Comparison of ENCODE assay signal across 19 mouse cellular contexts in genomic region chr15:80131421-80131820, GRCm38 (mm10). TPM values are rescaled to one million over a fixed set of nuclear protein-coding genes. Genes with fewer than 3 reads are reported as not detected.
DNase-seq lines count a peak whose midpoint lies in the region; ATAC-seq and TF ChIP-seq lines count a peak whose summit lies in the region.
"Had no signal": no experiment of that assay in that cellular context is flagged by ENCODE, and none has a peak within 500 bp of the region (broad histone marks: within the 10 kb centered on the region; RNA-seq: fewer than 3 reads in every experiment).

No protein-coding gene starts in this region.

- H3K9me3 ChIP-seq in liver, embryonic 13.5 days (replicated peaks), result no peaks in the 10 kb centered on the region
- H3K9me3 ChIP-seq: intestine, embryonic 15.5 days; limb, embryonic 15.5 days; megakaryocyte, embryonic 14.5 days had no signal

- H3K4me1 ChIP-seq in bone marrow, adult 2 months (ENCODE audit: control insufficient read depth, insufficient read depth, low read length), result peaks cover 4% of the 10 kb centered on the region
- peaks cover 83% of the 10 kb centered on the region for H3K4me1 ChIP-seq in liver, embryonic 13.5 days (replicated peaks)

- peak overlapping the region; percentile 68 for H3K4me2 ChIP-seq in liver, embryonic 13.5 days
- H3K4me2 ChIP-seq: hindbrain, embryonic 14.5 days; intestine, embryonic 15.5 days; limb, embryonic 15.5 days had no signal

- DNase-seq in 416B (ENCODE audit: low read depth), result peak; percentile 24
- DNase-seq in cerebellum, adult 9-11 months, result peak; percentile 85
- DNase-seq in liver, embryonic 13.5 days, result no peak
- DNase-seq in kidney, adult 9 months, result no peak
- no peak for DNase-seq in layer of hippocampus, postnatal 10 days (ENCODE audit: low spot score in 2 of 2)
- DNase-seq: adrenal gland, adult 2 months; gastrocnemius, postnatal 10 days; heart, postnatal 10 days; layer of hippocampus, adult 9-11 months; lung, postnatal 10 days; right cerebral cortex, adult 18-20 months; thymus, adult 18-20 months had no signal

- no peaks in the 10 kb centered on the region for H3K27me3 ChIP-seq in liver, embryonic 13.5 days
- H3K27me3 ChIP-seq: intestine, embryonic 15.5 days; limb, embryonic 15.5 days; megakaryocyte, embryonic 14.5 days had no signal

- peaks cover 5% of the 10 kb centered on the region; the same call in 1 of the 2 replicates for H3K36me3 ChIP-seq in liver, embryonic 13.5 days
- H3K36me3 ChIP-seq: intestine, embryonic 15.5 days; limb, embryonic 15.5 days had no signal

- H3K27ac ChIP-seq in bone marrow, adult 2 months (ENCODE audit: control insufficient read depth, insufficient read depth, low read depth, low read length, poor library complexity), result peak overlapping the region; percentile 42
- H3K27ac ChIP-seq in liver, embryonic 13.5 days, result peak overlapping the region; percentile 97
- H3K27ac ChIP-seq: hindbrain, embryonic 14.5 days; intestine, embryonic 15.5 days; kidney, postnatal 0 days; limb, embryonic 15.5 days had no signal

- no peak for ATAC-seq in liver, embryonic 13.5 days (ENCODE audit: low read depth)
- no peak for ATAC-seq in CD4-positive, CD25-positive, alpha-beta regulatory T cell, adult 4 months
- ATAC-seq: intestine, embryonic 15.5 days had no signal

- TF ChIP-seq POLR2A in bone marrow, adult 2 months (IDR thresholded peaks at IDR 0.05; ENCODE audit: borderline replicate concordance, control insufficient read depth, low read depth, low read length), result no peak

- no peak overlapping the region for H3K4me3 ChIP-seq in bone marrow, adult 2 months (replicated peaks; ENCODE audit: control insufficient read depth, low read depth, low read length)
- H3K4me3 ChIP-seq in liver, embryonic 13.5 days (replicated peaks), result no peak overlapping the region
- H3K4me3 ChIP-seq: intestine, embryonic 15.5 days; limb, embryonic 15.5 days; megakaryocyte, embryonic 14.5 days had no signal

- peak overlapping the region; percentile 65 for H3K9ac ChIP-seq in liver, embryonic 13.5 days
- H3K9ac ChIP-seq: hindbrain, embryonic 14.5 days; intestine, embryonic 15.5 days; limb, embryonic 15.5 days had no signal

- WGBS in bone marrow, adult 2 months, result 70% methylated on average over 6 of the region's 6 CpGs
- 48% methylated on average over 6 of the region's 6 CpGs for WGBS in liver, embryonic 13.5 days (ENCODE audit: insufficient replicate concordance)

- no peak for TF ChIP-seq CTCF in bone marrow, adult 2 months (IDR thresholded peaks at IDR 0.05; ENCODE audit: control insufficient read depth, insufficient read depth, low read length)

RNA-seq across cellular contexts. Expression of gene Tab1, which starts 1.5 kb away (rescaled TPM):
- polyA plus RNA-seq in bone marrow, adult 2 months (2011; ENCODE audit: insufficient read depth, insufficient read length, low replicate concordance, missing spikeins), result 17.0 and 26.6 TPM in 2 replicates
- 12.5 and 12.9 TPM in 2 replicates for polyA plus RNA-seq in liver, embryonic 13.5 days (2015; fragmentation: Nextera tagmentation; extraction: Ambion mirVana)
- 10 to 100 TPM; 12.0 to 39.6 TPM for polyA plus RNA-seq in CD4-positive, CD25-positive, alpha-beta regulatory T cell, adult 4 months (2017; shearing (Covaris generic))
- 10 to 100 TPM; 28.2 to 35.0 TPM for total RNA-seq in layer of hippocampus, postnatal 10 days (2021)

RNA-seq across cellular contexts. Expression of gene Rpl3, which starts 39.8 kb away (rescaled TPM):
- 708 and 1,315 TPM in 2 replicates for polyA plus RNA-seq in bone marrow, adult 2 months (2011; ENCODE audit: insufficient read depth, insufficient read length, low replicate concordance, missing spikeins)
- 807 and 835 TPM in 2 replicates for polyA plus RNA-seq in liver, embryonic 13.5 days (2015; fragmentation: Nextera tagmentation; extraction: Ambion mirVana)
- 1,000 to 10,000 TPM; 3,782 to 4,433 TPM for polyA plus RNA-seq in CD4-positive, CD25-positive, alpha-beta regulatory T cell, adult 4 months (2017; shearing (Covaris generic))
- total RNA-seq in layer of hippocampus, postnatal 10 days (2021), result 100 to 1,000 TPM; 535 to 605 TPM

RNA-seq across cellular contexts. Expression of gene Syngr1, which starts 40.3 kb away (rescaled TPM):
- polyA plus RNA-seq in bone marrow, adult 2 months (2011; ENCODE audit: insufficient read depth, insufficient read length, low replicate concordance, missing spikeins), result 10.7 and 13.4 TPM in 2 replicates
- 16.0 and 20.5 TPM in 2 replicates for polyA plus RNA-seq in liver, embryonic 13.5 days (2015; fragmentation: Nextera tagmentation; extraction: Ambion mirVana)
- under 1 TPM; 0.86 to 0.94 TPM for polyA plus RNA-seq in CD4-positive, CD25-positive, alpha-beta regulatory T cell, adult 4 months (2017; shearing (Covaris generic))
- total RNA-seq in layer of hippocampus, postnatal 10 days (2021), result 100 to 1,000 TPM; 362 to 374 TPM

RNA-seq across cellular contexts. Expression of gene Mgat3, which starts 42.1 kb away (rescaled TPM):
- 0.97 TPM in 1 of 2 replicates, not detected in the other for polyA plus RNA-seq in bone marrow, adult 2 months (2011; ENCODE audit: insufficient read depth, insufficient read length, low replicate concordance, missing spikeins)
- 0.44 and 0.58 TPM in 2 replicates for polyA plus RNA-seq in liver, embryonic 13.5 days (2015; fragmentation: Nextera tagmentation; extraction: Ambion mirVana)
- under 1 TPM in 1 of 2 experiments, not detected in 1; 0.13 TPM for polyA plus RNA-seq in CD4-positive, CD25-positive, alpha-beta regulatory T cell, adult 4 months (2017; shearing (Covaris generic))
- total RNA-seq in layer of hippocampus, postnatal 10 days (2021), result 10 to 100 TPM; 85.8 to 89.8 TPM

Comparison
In these comparisons a context has a peak if more than half of its experiments do, and no peak if none do; other contexts are left out.
1. DNase-seq: peak in 416B (single experiment) and cerebellum, adult 9-11 months (single experiment); none in liver, embryonic 13.5 days (single experiment), kidney, adult 9 months (single experiment) and layer of hippocampus, postnatal 10 days (0 of 2).